In the genomic region with DNA sequence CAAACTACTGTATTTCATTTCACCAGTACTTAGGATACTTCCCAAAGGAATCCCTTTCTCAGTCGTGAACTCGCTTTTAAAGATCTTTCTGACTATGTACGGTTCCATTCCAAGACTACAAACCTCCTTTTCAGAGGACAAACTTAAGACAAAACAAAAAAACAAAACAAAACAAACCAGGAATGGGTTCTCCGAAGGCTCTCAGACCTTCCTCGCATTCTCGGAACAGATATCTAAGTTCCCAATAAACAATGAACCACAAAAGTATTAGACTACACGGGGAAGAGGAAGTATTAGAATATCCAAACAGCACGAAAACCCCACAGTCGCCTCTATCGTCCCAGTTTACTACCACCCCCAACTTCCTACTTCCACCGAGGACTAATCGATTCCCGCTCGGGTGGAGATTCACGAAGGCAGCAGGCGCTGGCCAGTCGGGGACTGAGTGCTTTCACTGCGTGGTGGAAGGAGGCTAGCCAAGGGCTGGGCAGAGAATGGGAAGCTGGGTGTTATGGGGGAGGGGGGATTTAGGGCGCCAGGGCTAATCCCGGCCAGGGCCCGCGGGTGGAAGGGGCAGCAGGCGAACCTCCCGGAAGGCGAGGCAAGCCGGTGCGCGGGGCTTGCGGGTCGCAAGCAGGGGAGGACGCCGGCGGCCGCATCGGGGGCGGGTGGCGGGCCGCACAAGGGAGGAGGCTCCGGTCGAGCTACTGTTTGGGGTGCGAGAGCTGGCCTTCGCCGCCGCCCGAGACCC, we compare ENCODE assay signal across 8 mouse cellular contexts. TPM values are rescaled to one million over a fixed set of nuclear protein-coding genes. Genes with fewer than 3 reads are reported as not detected.
A peak's percentile ranks its signal among the peaks of the same experiment; 100 is the strongest.
DNase-seq lines count a peak whose midpoint lies in the region; ATAC-seq and TF ChIP-seq lines count a peak whose summit lies in the region.

No protein-coding gene starts in this region.

- DNase-seq in embryo, embryonic 10 days (ENCODE audit: low spot score) = peak; percentile 35
- no peak for DNase-seq in embryo, embryonic 9.5 days (ENCODE audit: extremely low spot score)
- peak; percentile 47 for DNase-seq in adrenal gland, postnatal 25 days
- peak; percentile 39 for DNase-seq in forebrain, embryonic 14.5 days (ENCODE audit: low spot score)
- DNase-seq in limb, embryonic 14.5 days (ENCODE audit: low spot score) = no peak

- 3% methylated on average over 39 of the region's 45 CpGs for WGBS in forebrain, embryonic 14.5 days
- 4% methylated on average over 37 of the region's 45 CpGs for WGBS in hindbrain, embryonic 12.5 days
- 4% methylated on average over 31 of the region's 45 CpGs for WGBS in limb, embryonic 14.5 days
- 3% methylated on average over 45 of the region's 45 CpGs for WGBS in midbrain, embryonic 13.5 days
- 1% methylated on average over 45 of the region's 45 CpGs for WGBS in stomach, embryonic 16.5 days

- peak; percentile 33; the same call in 1 of the 2 replicates for ATAC-seq in forebrain, embryonic 14.5 days
- ATAC-seq in hindbrain, embryonic 12.5 days (ENCODE audit: low FRiP score) = peak; percentile 32; the same call in 1 of the 2 replicates
- ATAC-seq in limb, embryonic 14.5 days (ENCODE audit: low FRiP score, low read depth) = no peak
- peak; percentile 31 for ATAC-seq in midbrain, embryonic 13.5 days
- ATAC-seq in stomach, embryonic 16.5 days (ENCODE audit: insufficient read depth, low FRiP score) = peak; percentile 3; the same call in 1 of the 2 replicates

- H3K4me2 ChIP-seq in forebrain, embryonic 14.5 days (ENCODE audit: low read length) = peak overlapping the region; percentile 58
- peak overlapping the region; percentile 93 for H3K4me2 ChIP-seq in hindbrain, embryonic 12.5 days (replicated peaks)
- peak overlapping the region; percentile 83 for H3K4me2 ChIP-seq in limb, embryonic 14.5 days (replicated peaks; ENCODE audit: low read depth, low read length, severe bottlenecking)
- H3K4me2 ChIP-seq in midbrain, embryonic 13.5 days (replicated peaks) = peak overlapping the region; percentile 91
- H3K4me2 ChIP-seq in stomach, embryonic 16.5 days (ENCODE audit: low read depth, low read length) = peak overlapping the region; percentile 90

- H3K36me3 ChIP-seq in forebrain, embryonic 14.5 days (ENCODE audit: control insufficient read depth, insufficient read depth, low read length) = peaks cover 4% of the 10 kb centered on the region; the same call in 1 of the 2 replicates
- no peaks in the 10 kb centered on the region for H3K36me3 ChIP-seq in hindbrain, embryonic 12.5 days
- 0 out of 2 replicates have a peak, but pooled peaks cover 8% of the 10 kb centered on the region for H3K36me3 ChIP-seq in limb, embryonic 14.5 days (ENCODE audit: control insufficient read depth, insufficient read depth, low read length)
- H3K36me3 ChIP-seq in midbrain, embryonic 13.5 days = 0 out of 2 replicates have a peak, but pooled peaks cover 2% of the 10 kb centered on the region
- H3K36me3 ChIP-seq in stomach, embryonic 16.5 days (ENCODE audit: control insufficient read depth, insufficient read depth, low read length) = no peaks in the 10 kb centered on the region

- no peak for TF ChIP-seq POLR2A in limb, embryonic 14.5 days (IDR thresholded peaks at IDR 0.05; ENCODE audit: borderline replicate concordance, extremely low read depth, insufficient read depth, insufficient read length)

- H3K4me1 ChIP-seq in forebrain, embryonic 14.5 days (ENCODE audit: control insufficient read depth, insufficient read depth, low read length) = peaks cover 13% of the 10 kb centered on the region
- peaks cover 26% of the 10 kb centered on the region for H3K4me1 ChIP-seq in hindbrain, embryonic 12.5 days
- H3K4me1 ChIP-seq in limb, embryonic 14.5 days (ENCODE audit: control insufficient read depth, insufficient read depth, low read length) = peaks cover 14% of the 10 kb centered on the region
- peaks cover 35% of the 10 kb centered on the region for H3K4me1 ChIP-seq in midbrain, embryonic 13.5 days (replicated peaks)
- peaks cover 9% of the 10 kb centered on the region for H3K4me1 ChIP-seq in stomach, embryonic 16.5 days (ENCODE audit: control insufficient read depth, insufficient read depth, low read length)

- H3K4me3 ChIP-seq in forebrain, embryonic 14.5 days (ENCODE audit: low read depth, low read length) = peak overlapping the region; percentile 96
- H3K4me3 ChIP-seq in hindbrain, embryonic 12.5 days = peak overlapping the region; percentile 96
- peak overlapping the region; percentile 96 for H3K4me3 ChIP-seq in limb, embryonic 14.5 days (replicated peaks; ENCODE audit: low read length)
- peak overlapping the region; percentile 98 for H3K4me3 ChIP-seq in midbrain, embryonic 13.5 days (replicated peaks)
- H3K4me3 ChIP-seq in stomach, embryonic 16.5 days (replicated peaks; ENCODE audit: low read length) = peak overlapping the region; percentile 97

- H3K27me3 ChIP-seq in forebrain, embryonic 14.5 days (replicated peaks; ENCODE audit: control insufficient read depth, insufficient read depth, low read length) = no peaks in the 10 kb centered on the region
- H3K27me3 ChIP-seq in hindbrain, embryonic 12.5 days = no peaks in the 10 kb centered on the region
- H3K27me3 ChIP-seq in limb, embryonic 14.5 days (ENCODE audit: control insufficient read depth, insufficient read depth, low read length) = no peaks in the 10 kb centered on the region
- H3K27me3 ChIP-seq in midbrain, embryonic 13.5 days = no peaks in the 10 kb centered on the region
- no peaks in the 10 kb centered on the region for H3K27me3 ChIP-seq in stomach, embryonic 16.5 days (ENCODE audit: control insufficient read depth, insufficient read depth, low read length)

- H3K9ac ChIP-seq in forebrain, embryonic 14.5 days (ENCODE audit: low read length) = peak overlapping the region; percentile 92
- H3K9ac ChIP-seq in hindbrain, embryonic 12.5 days = peak overlapping the region; percentile 97
- H3K9ac ChIP-seq in limb, embryonic 14.5 days (ENCODE audit: low read depth, low read length, severe bottlenecking) = peak overlapping the region; percentile 90
- peak overlapping the region; percentile 94 for H3K9ac ChIP-seq in midbrain, embryonic 13.5 days (replicated peaks)
- peak overlapping the region; percentile 93 for H3K9ac ChIP-seq in stomach, embryonic 16.5 days (ENCODE audit: low read length)

- H3K9me3 ChIP-seq in forebrain, embryonic 14.5 days (replicated peaks; ENCODE audit: control insufficient read depth, low read length) = no peaks in the 10 kb centered on the region
- H3K9me3 ChIP-seq in hindbrain, embryonic 12.5 days (replicated peaks) = no peaks in the 10 kb centered on the region
- H3K9me3 ChIP-seq in limb, embryonic 14.5 days (ENCODE audit: control insufficient read depth, low read length) = no peaks in the 10 kb centered on the region
- no peaks in the 10 kb centered on the region for H3K9me3 ChIP-seq in midbrain, embryonic 13.5 days
- no peaks in the 10 kb centered on the region for H3K9me3 ChIP-seq in stomach, embryonic 16.5 days (replicated peaks; ENCODE audit: control insufficient read depth, low read length)

- H3K27ac ChIP-seq in forebrain, embryonic 14.5 days (ENCODE audit: low read depth, low read length) = peak overlapping the region; percentile 93
- peak overlapping the region; percentile 97 for H3K27ac ChIP-seq in hindbrain, embryonic 12.5 days
- H3K27ac ChIP-seq in limb, embryonic 14.5 days (replicated peaks; ENCODE audit: low read depth, low read length) = peak overlapping the region; percentile 87
- peak overlapping the region; percentile 98 for H3K27ac ChIP-seq in midbrain, embryonic 13.5 days
- peak overlapping the region; percentile 93 for H3K27ac ChIP-seq in stomach, embryonic 16.5 days (ENCODE audit: low read length)

RNA-seq across cellular contexts. Expression of a gene that starts 1.5 kb away (rescaled TPM):
- 27.0 and 41.7 TPM in 2 replicates for total RNA-seq in adrenal gland, postnatal 25 days (2021)
- 23.0 and 27.4 TPM in 2 replicates for polyA plus RNA-seq in forebrain, embryonic 14.5 days (2014; fragmentation: Nextera tagmentation; extraction: Ambion mirVana)
- 31.1 and 36.8 TPM in 2 replicates for polyA plus RNA-seq in hindbrain, embryonic 12.5 days (2016; fragmentation: Nextera tagmentation; extraction: Ambion mirVana)
- polyA plus RNA-seq in limb, embryonic 14.5 days (2012; rRNA removed) = 18.4 and 22.5 TPM in 2 replicates
- polyA plus RNA-seq in limb, embryonic 14.5 days (2014; fragmentation: Nextera tagmentation; extraction: Ambion mirVana) = 17.8 and 18.4 TPM in 2 replicates
- 27.0 and 33.7 TPM in 2 replicates for polyA plus RNA-seq in midbrain, embryonic 13.5 days (2015; fragmentation: Nextera tagmentation; extraction: Ambion mirVana)
- polyA plus RNA-seq in stomach, embryonic 16.5 days (2015; fragmentation: Nextera tagmentation; extraction: Ambion mirVana) = 13.3 and 17.8 TPM in 2 replicates

RNA-seq across cellular contexts. Expression of a gene that starts 44.4 kb away (rescaled TPM):
- total RNA-seq in adrenal gland, postnatal 25 days (2021) = 75.4 and 86.1 TPM in 2 replicates
- polyA plus RNA-seq in forebrain, embryonic 14.5 days (2014; fragmentation: Nextera tagmentation; extraction: Ambion mirVana) = 54.5 and 60.6 TPM in 2 replicates
- polyA plus RNA-seq in hindbrain, embryonic 12.5 days (2016; fragmentation: Nextera tagmentation; extraction: Ambion mirVana) = 74.3 and 84.9 TPM in 2 replicates
- polyA plus RNA-seq in limb, embryonic 14.5 days (2012; rRNA removed) = 27.9 and 28.5 TPM in 2 replicates
- polyA plus RNA-seq in limb, embryonic 14.5 days (2014; fragmentation: Nextera tagmentation; extraction: Ambion mirVana) = 51.3 and 59.4 TPM in 2 replicates
- polyA plus RNA-seq in midbrain, embryonic 13.5 days (2015; fragmentation: Nextera tagmentation; extraction: Ambion mirVana) = 74.3 and 75.7 TPM in 2 replicates
- polyA plus RNA-seq in stomach, embryonic 16.5 days (2015; fragmentation: Nextera tagmentation; extraction: Ambion mirVana) = 46.4 and 53.3 TPM in 2 replicates

RNA-seq across cellular contexts. Expression of a gene that starts 54.1 kb away (rescaled TPM):
- 49.5 and 51.7 TPM in 2 replicates for total RNA-seq in adrenal gland, postnatal 25 days (2021)
- polyA plus RNA-seq in forebrain, embryonic 14.5 days (2014; fragmentation: Nextera tagmentation; extraction: Ambion mirVana) = 10.0 and 10.2 TPM in 2 replicates
- polyA plus RNA-seq in hindbrain, embryonic 12.5 days (2016; fragmentation: Nextera tagmentation; extraction: Ambion mirVana) = 14.6 and 15.1 TPM in 2 replicates
- 25.7 and 27.0 TPM in 2 replicates for polyA plus RNA-seq in limb, embryonic 14.5 days (2012; rRNA removed)
- polyA plus RNA-seq in limb, embryonic 14.5 days (2014; fragmentation: Nextera tagmentation; extraction: Ambion mirVana) = 13.6 and 14.5 TPM in 2 replicates
- polyA plus RNA-seq in midbrain, embryonic 13.5 days (2015; fragmentation: Nextera tagmentation; extraction: Ambion mirVana) = 12.2 and 12.9 TPM in 2 replicates
- 7.6 and 7.7 TPM in 2 replicates for polyA plus RNA-seq in stomach, embryonic 16.5 days (2015; fragmentation: Nextera tagmentation; extraction: Ambion mirVana)

Comparison
In these comparisons a context has a peak if more than half of its experiments do, and no peak if none do; other contexts are left out.
1. DNase-seq: peak in embryo, embryonic 10 days (single experiment), adrenal gland, postnatal 25 days (single experiment) and forebrain, embryonic 14.5 days (single experiment); none in embryo, embryonic 9.5 days (single experiment) and limb, embryonic 14.5 days (single experiment).
2. Peak in every context shown above with its lines, with median percentiles within 50 percentile points of each other: H3K27ac ChIP-seq, H3K4me2 ChIP-seq, H3K4me3 ChIP-seq and H3K9ac ChIP-seq.